Mouse (Mus musculus): Measurements from ENCODE around the gene Smarca5. TPM values are rescaled to one million over a fixed set of nuclear protein-coding genes. Genes with fewer than 3 reads are reported as not detected.

Smarca5 gene
- polyA plus RNA-seq, 1 experiment from 2014 or later, result 39.3 TPM

GRCm38 (mm10) chr8:80688141-80688540 lies 51.2 kb downstream of the Smarca5 start:
- Histone ChIP-seq H3K9me3 (replicated peaks; ENCODE audit: control insufficient read depth, low read length) (no peaks in the 10 kb centered on the region), H3K4me3 (replicated peaks; ENCODE audit: low read length) (no peak overlapping the region), H3K27ac (ENCODE audit: low read length) (no peak overlapping the region), H3K36me3 (ENCODE audit: control insufficient read depth, insufficient read depth, low read length) (no peaks in the 10 kb centered on the region), H3K9ac (ENCODE audit: low read length) (no peak overlapping the region), H3K4me1 (ENCODE audit: control insufficient read depth, insufficient read depth, low read length) (no peaks in the 10 kb centered on the region), H3K27me3 (ENCODE audit: control insufficient read depth, insufficient read depth, low read length) (no peaks in the 10 kb centered on the region), H3K4me2 (ENCODE audit: low read depth, low read length) (no peak overlapping the region)
- peak; percentile 66; the same call in 1 of the 2 replicates for ATAC-seq (ENCODE audit: insufficient read depth, low FRiP score)
- WGBS, result 40% methylated on average over 4 of the region's 4 CpGs

- no peaks in the 10 kb centered on the region for H3K9me3 ChIP-seq (replicated peaks; ENCODE audit: control insufficient read depth, low read length)
- H3K27me3 ChIP-seq (ENCODE audit: control insufficient read depth, insufficient read depth, low read length), result no peaks in the 10 kb centered on the region
- no peak overlapping the region for H3K9ac ChIP-seq (ENCODE audit: low read length)
- WGBS, result 54% methylated on average over 5 of the region's 5 CpGs
- no peak for ATAC-seq (ENCODE audit: insufficient read depth, low FRiP score)
- H3K36me3 ChIP-seq (ENCODE audit: control insufficient read depth, insufficient read depth, low read length), result no peaks in the 10 kb centered on the region
- H3K4me1 ChIP-seq (ENCODE audit: control insufficient read depth, insufficient read depth, low read length), result no peaks in the 10 kb centered on the region
- H3K4me2 ChIP-seq (ENCODE audit: low read depth, low read length), result no peak overlapping the region
- H3K4me3 ChIP-seq (replicated peaks; ENCODE audit: low read length), result no peak overlapping the region
- no peak overlapping the region for H3K27ac ChIP-seq (ENCODE audit: low read length)
Observed at GRCm38 (mm10) chr8:80683756-80684335, 55.5 kb downstream of the Smarca5 start.

- Histone ChIP-seq H3K9ac (ENCODE audit: low read length) (no peak overlapping the region), H3K4me1 (ENCODE audit: control insufficient read depth, insufficient read depth, low read length) (no peaks in the 10 kb centered on the region), H3K36me3 (ENCODE audit: control insufficient read depth, insufficient read depth, low read length) (no peaks in the 10 kb centered on the region), H3K4me2 (ENCODE audit: low read depth, low read length) (no peak overlapping the region), H3K9me3 (replicated peaks; ENCODE audit: control insufficient read depth, low read length) (no peaks in the 10 kb centered on the region), H3K27ac (ENCODE audit: low read length) (no peak overlapping the region), H3K27me3 (ENCODE audit: control insufficient read depth, insufficient read depth, low read length) (no peaks in the 10 kb centered on the region), H3K4me3 (replicated peaks; ENCODE audit: low read length) (no peak overlapping the region)
- WGBS, result 75% methylated on average over 5 of the region's 5 CpGs
- no peak for ATAC-seq (ENCODE audit: insufficient read depth, low FRiP score)
Observed at GRCm38 (mm10) chr8:80682594-80682993, 56.7 kb downstream of the Smarca5 start.

- no peak for ATAC-seq (ENCODE audit: insufficient read depth, low FRiP score)
- Histone ChIP-seq H3K27me3 (ENCODE audit: control insufficient read depth, insufficient read depth, low read length) (no peaks in the 10 kb centered on the region), H3K36me3 (ENCODE audit: control insufficient read depth, insufficient read depth, low read length) (no peaks in the 10 kb centered on the region), H3K27ac (ENCODE audit: low read length) (no peak overlapping the region), H3K9ac (ENCODE audit: low read length) (no peak overlapping the region), H3K4me3 (replicated peaks; ENCODE audit: low read length) (no peak overlapping the region), H3K9me3 (replicated peaks; ENCODE audit: control insufficient read depth, low read length) (no peaks in the 10 kb centered on the region), H3K4me1 (ENCODE audit: control insufficient read depth, insufficient read depth, low read length) (no peaks in the 10 kb centered on the region), H3K4me2 (ENCODE audit: low read depth, low read length) (0 out of 2 replicates have a peak overlapping the region, but pooled peaks have one; percentile 17)
- 50% methylated on average over 17 of the region's 17 CpGs for WGBS
Observed at GRCm38 (mm10) chr8:80669277-80669901, 69.9 kb downstream of the Smarca5 start.

- Histone ChIP-seq H3K4me2 (ENCODE audit: low read depth, low read length) (no peak overlapping the region), H3K9ac (ENCODE audit: low read length) (no peak overlapping the region), H3K27me3 (ENCODE audit: control insufficient read depth, insufficient read depth, low read length) (no peaks in the 10 kb centered on the region), H3K9me3 (replicated peaks; ENCODE audit: control insufficient read depth, low read length) (no peaks in the 10 kb centered on the region), H3K4me1 (ENCODE audit: control insufficient read depth, insufficient read depth, low read length) (no peaks in the 10 kb centered on the region), H3K36me3 (ENCODE audit: control insufficient read depth, insufficient read depth, low read length) (no peaks in the 10 kb centered on the region), H3K4me3 (replicated peaks; ENCODE audit: low read length) (no peak overlapping the region), H3K27ac (ENCODE audit: low read length) (no peak overlapping the region)
- ATAC-seq (ENCODE audit: insufficient read depth, low FRiP score), result no peak
- WGBS, result 65% methylated on average over 3 of the region's 3 CpGs
Observed at GRCm38 (mm10) chr8:80663476-80663875, 75.8 kb downstream of the Smarca5 start.

- no peak for ATAC-seq (ENCODE audit: insufficient read depth, low FRiP score)
- Histone ChIP-seq H3K4me3 (replicated peaks; ENCODE audit: low read length) (no peak overlapping the region), H3K4me1 (ENCODE audit: control insufficient read depth, insufficient read depth, low read length) (no peaks in the 10 kb centered on the region), H3K9ac (ENCODE audit: low read length) (no peak overlapping the region), H3K27ac (ENCODE audit: low read length) (no peak overlapping the region), H3K36me3 (ENCODE audit: control insufficient read depth, insufficient read depth, low read length) (no peaks in the 10 kb centered on the region), H3K27me3 (ENCODE audit: control insufficient read depth, insufficient read depth, low read length) (no peaks in the 10 kb centered on the region), H3K9me3 (replicated peaks; ENCODE audit: control insufficient read depth, low read length) (no peaks in the 10 kb centered on the region), H3K4me2 (ENCODE audit: low read depth, low read length) (no peak overlapping the region)
- 30% methylated on average over 4 of the region's 4 CpGs for WGBS
Observed at GRCm38 (mm10) chr8:80661055-80661454, 78.2 kb downstream of the Smarca5 start.

- Histone ChIP-seq H3K4me2 (ENCODE audit: low read depth, low read length) (no peak overlapping the region), H3K27me3 (ENCODE audit: control insufficient read depth, insufficient read depth, low read length) (no peaks in the 10 kb centered on the region), H3K9me3 (replicated peaks; ENCODE audit: control insufficient read depth, low read length) (no peaks in the 10 kb centered on the region), H3K27ac (ENCODE audit: low read length) (no peak overlapping the region), H3K4me3 (replicated peaks; ENCODE audit: low read length) (no peak overlapping the region), H3K4me1 (ENCODE audit: control insufficient read depth, insufficient read depth, low read length) (no peaks in the 10 kb centered on the region), H3K9ac (ENCODE audit: low read length) (no peak overlapping the region), H3K36me3 (ENCODE audit: control insufficient read depth, insufficient read depth, low read length) (no peaks in the 10 kb centered on the region)
- ATAC-seq (ENCODE audit: insufficient read depth, low FRiP score), result no peak
- WGBS, result 12% methylated on average over 4 of the region's 4 CpGs
Observed at GRCm38 (mm10) chr8:80657639-80658038, 81.7 kb downstream of the Smarca5 start.

Other genes with a start within 250 kb of the Smarca5 start
- gene Gypa, start 245.7 kb downstream of the Smarca5 start, polyA plus RNA-seq (2015; fragmentation: Nextera tagmentation; extraction: Ambion mirVana), result 25.3 and 33.2 TPM in 2 replicates
- gene Frem3, start 128.4 kb downstream of the Smarca5 start, polyA plus RNA-seq (2015; fragmentation: Nextera tagmentation; extraction: Ambion mirVana), result 0.08 and 0.11 TPM in 2 replicates
- 13.6 and 14.6 TPM in 2 replicates for gene Gab1, start 141.0 kb upstream of the Smarca5 start, polyA plus RNA-seq (2015; fragmentation: Nextera tagmentation; extraction: Ambion mirVana)